Mouse (Mus musculus): ENCODE measurements around the gene Hemk1. TPM values are rescaled to one million over a fixed set of nuclear protein-coding genes. Genes with fewer than 3 reads are reported as not detected.
"Not testable (repeated sequence)": the region's sequence is repeated elsewhere in the genome, so short reads cannot be mapped to it uniquely, and the experiment has no call there.

The Hemk1 gene
- polyA plus RNA-seq, 1 experiment from 2014 or later, result 10.7 TPM

GRCm38 (mm10) chr9:107315791-107316190, 22.4 kb downstream of the Hemk1 start:
- Histone ChIP-seq H3K36me3 (replicated peaks) (no peaks in the 10 kb centered on the region), H3K4me1 (no peaks in the 10 kb centered on the region), H3K4me3 (no peak overlapping the region), H3K27me3 (replicated peaks; ENCODE audit: low read depth, poor library complexity, severe bottlenecking) (no peaks in the 10 kb centered on the region), H3K9me3 (no peaks in the 10 kb centered on the region), H3K27ac (replicated peaks) (no peak overlapping the region)
- no peak for DNase-seq (ENCODE audit: low spot score)
- WGBS, result 89% methylated on average over 2 of the region's 2 CpGs

DNA sequence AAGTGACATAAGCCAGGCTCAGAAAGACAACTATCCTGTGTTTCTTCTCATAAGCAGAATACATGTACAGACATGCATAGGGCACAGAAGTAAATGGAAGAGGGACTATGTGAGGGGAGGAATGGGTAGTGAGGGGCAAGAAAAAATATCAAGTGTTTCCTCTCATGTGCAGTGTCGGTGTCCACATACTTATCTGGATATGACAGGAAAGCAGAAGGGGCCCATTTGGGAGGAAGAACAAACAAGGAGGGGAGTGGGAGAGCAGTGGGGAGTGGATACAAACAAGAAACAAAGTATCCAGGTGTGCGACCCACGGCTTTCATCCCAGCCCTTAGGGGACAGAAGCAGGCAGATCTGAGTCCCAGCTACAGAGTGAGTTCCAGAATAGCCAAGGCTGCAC, 24.2 kb downstream of the Hemk1 start:
- no peak for DNase-seq (ENCODE audit: low spot score)
- Histone ChIP-seq H3K27ac (replicated peaks) (no peak overlapping the region), H3K4me3 (no peak overlapping the region), H3K9me3 (no peaks in the 10 kb centered on the region), H3K27me3 (replicated peaks; ENCODE audit: low read depth, poor library complexity, severe bottlenecking) (no peaks in the 10 kb centered on the region), H3K36me3 (replicated peaks) (no peaks in the 10 kb centered on the region), H3K4me1 (no peaks in the 10 kb centered on the region)
- 82% methylated on average over 3 of the region's 3 CpGs for WGBS

GRCm38 (mm10) chr9:107312811-107313584, 25.2 kb downstream of the Hemk1 start:
- Histone ChIP-seq H3K4me1 (peaks cover 4% of the 10 kb centered on the region; the same call in 1 of the 2 replicates), H3K4me3 (no peak overlapping the region), H3K9me3 (no peaks in the 10 kb centered on the region), H3K27me3 (replicated peaks; ENCODE audit: low read depth, poor library complexity, severe bottlenecking) (no peaks in the 10 kb centered on the region), H3K36me3 (replicated peaks) (no peaks in the 10 kb centered on the region), H3K27ac (replicated peaks) (no peak overlapping the region)
- no peak for DNase-seq (ENCODE audit: low spot score)
- 73% methylated on average over 10 of the region's 10 CpGs for WGBS

- no peaks in the 10 kb centered on the region for H3K36me3 ChIP-seq (replicated peaks)
- H3K27ac ChIP-seq (replicated peaks), result no peak overlapping the region
- peaks cover 21% of the 10 kb centered on the region for H3K4me1 ChIP-seq
- H3K9me3 ChIP-seq, result no peaks in the 10 kb centered on the region
- H3K4me3 ChIP-seq, result no peak overlapping the region
- WGBS, result 80% methylated on average over 5 of the region's 5 CpGs
- DNase-seq (ENCODE audit: low spot score), result no peak
- no peaks in the 10 kb centered on the region for H3K27me3 ChIP-seq (replicated peaks; ENCODE audit: low read depth, poor library complexity, severe bottlenecking)
These were observed 28.6 kb downstream of the Hemk1 start for GRCm38 (mm10) chr9:107309600-107309999.

DNA sequence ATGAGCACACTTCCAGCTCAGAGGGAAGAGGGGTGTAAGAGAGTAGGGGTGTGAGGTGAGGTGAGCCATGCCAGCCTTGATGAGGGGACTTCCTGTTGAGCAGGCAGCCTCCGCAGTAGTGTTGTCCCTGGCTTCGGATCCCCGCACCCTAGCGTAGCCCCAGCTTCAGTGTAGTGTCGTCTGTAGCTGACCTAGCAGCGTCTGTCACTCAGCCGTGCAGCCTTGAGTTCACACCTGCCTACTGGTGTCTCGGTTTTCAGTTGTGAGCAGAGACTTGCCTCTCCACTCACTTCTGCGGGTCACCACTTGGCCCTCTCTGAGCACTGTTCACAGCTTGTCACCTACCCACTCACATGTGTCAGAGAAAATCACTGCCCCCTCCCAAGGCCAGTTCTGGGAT, 29.0 kb downstream of the Hemk1 start:
- Histone ChIP-seq H3K9me3 (no peaks in the 10 kb centered on the region), H3K27me3 (replicated peaks; ENCODE audit: low read depth, poor library complexity, severe bottlenecking) (no peaks in the 10 kb centered on the region), H3K4me1 (peaks cover 21% of the 10 kb centered on the region), H3K4me3 (no peak overlapping the region), H3K36me3 (replicated peaks) (no peaks in the 10 kb centered on the region), H3K27ac (replicated peaks) (no peak overlapping the region)
- no peak for DNase-seq (ENCODE audit: low spot score)
- WGBS, result 79% methylated on average over 9 of the region's 9 CpGs

GRCm38 (mm10) chr9:107308346-107309000, 29.7 kb downstream of the Hemk1 start:
- no peak for DNase-seq (ENCODE audit: low spot score)
- WGBS, result 90% methylated on average over 9 of the region's 9 CpGs
- H3K27me3 ChIP-seq (replicated peaks; ENCODE audit: low read depth, poor library complexity, severe bottlenecking), result no peaks in the 10 kb centered on the region
- H3K4me3 ChIP-seq, result no peak overlapping the region
- no peak overlapping the region for H3K27ac ChIP-seq (replicated peaks)
- H3K9me3 ChIP-seq, result no peaks in the 10 kb centered on the region
- no peaks in the 10 kb centered on the region for H3K36me3 ChIP-seq (replicated peaks)
- H3K4me1 ChIP-seq, result peaks cover 21% of the 10 kb centered on the region

- 0 out of 2 replicates have a peak overlapping the region, but pooled peaks have one; percentile 19 for H3K27ac ChIP-seq (replicated peaks)
- H3K4me1 ChIP-seq, result peaks cover 21% of the 10 kb centered on the region
- no peak overlapping the region for H3K4me3 ChIP-seq
- DNase-seq (ENCODE audit: low spot score), result no peak
- H3K36me3 ChIP-seq (replicated peaks), result no peaks in the 10 kb centered on the region
- no peaks in the 10 kb centered on the region for H3K27me3 ChIP-seq (replicated peaks; ENCODE audit: low read depth, poor library complexity, severe bottlenecking)
- 78% methylated on average over 12 of the region's 12 CpGs for WGBS
- no peaks in the 10 kb centered on the region for H3K9me3 ChIP-seq
These were observed 30.3 kb downstream of the Hemk1 start for GRCm38 (mm10) chr9:107307886-107308285.

DNA sequence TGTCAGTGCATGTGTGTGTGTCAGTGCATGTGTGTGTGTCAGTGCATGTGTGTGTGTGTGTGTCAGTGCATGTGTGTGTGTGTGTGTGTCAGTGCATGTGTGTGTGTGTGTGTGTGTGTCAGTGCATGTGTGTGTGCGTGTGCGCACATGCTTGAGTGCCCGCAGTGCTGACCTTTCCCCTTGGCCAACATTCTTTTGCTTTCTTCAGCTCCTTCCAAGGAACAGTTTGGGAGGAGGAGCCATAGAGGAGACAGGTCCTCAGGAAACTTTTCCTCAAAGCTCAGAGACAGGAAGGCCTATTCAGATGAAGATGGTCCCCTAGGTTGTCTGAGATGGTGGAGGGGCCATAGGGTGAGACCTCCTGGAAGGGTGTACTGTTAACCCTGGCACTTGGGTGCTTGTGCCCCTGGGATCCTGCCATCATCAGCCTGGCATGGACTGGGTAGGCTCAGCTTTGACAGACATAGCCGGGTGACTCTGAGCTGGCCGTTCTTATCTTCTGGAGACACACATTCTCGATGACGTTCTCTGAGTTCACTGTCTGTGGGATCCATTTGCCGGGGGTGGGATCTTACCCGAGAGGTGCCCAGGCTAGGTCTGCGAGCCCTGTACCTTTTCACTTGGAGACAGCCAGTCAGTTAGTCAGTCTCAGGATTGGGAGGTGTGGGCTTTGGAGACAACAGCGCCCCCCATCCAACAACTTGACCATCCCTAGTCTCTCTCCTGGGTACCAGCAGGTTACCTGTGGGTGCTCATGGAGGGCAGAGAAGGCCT, 30.9 kb downstream of the Hemk1 start:
- H3K4me3 ChIP-seq, result no peak overlapping the region
- H3K4me1 ChIP-seq, result peaks cover 21% of the 10 kb centered on the region
- H3K36me3 ChIP-seq (replicated peaks), result no peaks in the 10 kb centered on the region
- H3K9me3 ChIP-seq, result no peaks in the 10 kb centered on the region
- no peak overlapping the region for H3K27ac ChIP-seq (replicated peaks)
- WGBS, result 92% methylated on average over 11 of the region's 11 CpGs
- no peaks in the 10 kb centered on the region for H3K27me3 ChIP-seq (replicated peaks; ENCODE audit: low read depth, poor library complexity, severe bottlenecking)
- DNase-seq (ENCODE audit: low spot score), result no peak

DNA sequence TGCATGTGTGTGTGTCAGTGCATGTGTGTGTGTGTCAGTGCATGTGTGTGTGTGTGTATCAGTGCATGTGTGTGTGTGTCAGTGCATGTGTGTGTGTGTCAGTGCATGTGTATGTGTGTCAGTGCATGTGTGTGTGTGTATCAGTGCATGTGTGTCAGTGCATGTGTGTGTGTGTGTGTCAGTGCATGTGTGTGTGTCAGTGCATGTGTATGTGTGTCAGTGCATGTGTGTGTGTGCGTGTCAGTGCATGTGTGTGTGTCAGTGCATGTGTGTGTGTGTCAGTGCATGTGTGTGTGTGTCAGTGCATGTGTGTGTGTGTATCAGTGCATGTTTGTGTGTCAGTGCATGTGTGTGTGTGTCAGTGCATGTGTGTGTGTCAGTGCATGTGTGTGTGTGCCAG, 31.5 kb downstream of the Hemk1 start:
- H3K27me3 ChIP-seq (replicated peaks; ENCODE audit: low read depth, poor library complexity, severe bottlenecking); H3K9me3 ChIP-seq; H3K36me3 ChIP-seq (replicated peaks); DNase-seq (ENCODE audit: low spot score); H3K4me3 ChIP-seq; H3K27ac ChIP-seq (replicated peaks): not testable (repeated sequence)
- WGBS, result 98% methylated on average over 1 of the region's 1 CpGs
- H3K4me1 ChIP-seq, result peaks cover 21% of the 10 kb centered on the region

DNA sequence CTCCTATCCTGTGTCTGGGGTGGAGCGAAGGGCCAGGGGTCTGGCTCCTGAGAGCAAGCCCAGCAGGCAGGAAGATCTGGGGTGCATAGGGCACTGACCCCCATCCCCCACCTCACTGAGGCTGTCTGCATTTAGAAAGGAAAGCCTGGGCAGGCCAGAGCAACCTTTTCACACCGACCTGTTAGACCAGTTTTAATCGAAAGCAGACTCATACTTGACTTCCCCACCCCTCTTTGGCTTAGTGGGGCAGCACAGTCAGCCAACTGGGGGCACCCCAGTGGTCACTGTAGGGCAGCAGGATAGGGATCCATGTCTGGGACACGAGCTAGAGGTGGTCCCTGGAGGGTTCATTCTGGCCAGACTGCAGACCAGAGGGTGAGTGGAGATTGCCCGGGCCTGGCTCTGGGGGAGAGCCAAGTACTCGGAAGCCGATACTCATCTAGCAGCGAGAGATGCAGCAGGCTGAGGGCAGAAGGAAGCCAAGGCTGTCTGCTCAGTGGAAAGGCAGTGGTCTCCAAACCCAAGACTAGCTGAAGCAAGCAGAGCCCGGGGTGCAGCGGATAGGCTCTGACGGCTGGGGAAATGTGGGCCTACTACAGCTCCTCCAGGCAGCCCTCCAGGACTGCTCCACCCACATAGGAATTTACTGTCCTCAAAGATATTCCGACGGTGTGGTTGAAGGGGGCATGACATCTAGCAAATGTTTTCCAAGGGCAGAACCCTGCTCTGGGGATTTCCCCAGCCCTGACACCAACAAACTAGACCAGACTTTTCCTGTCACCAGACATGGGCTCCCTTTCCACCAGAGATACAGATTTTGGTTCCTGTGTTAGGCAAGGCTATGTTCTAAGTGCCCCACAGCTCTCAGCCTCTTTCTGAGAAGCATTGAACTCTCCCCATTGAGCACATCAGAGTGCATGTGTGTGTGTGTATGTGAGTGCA, 32.3 kb downstream of the Hemk1 start:
- H3K36me3 ChIP-seq (replicated peaks), result peaks cover 13% of the 10 kb centered on the region
- H3K27ac ChIP-seq (replicated peaks), result peak overlapping the region; percentile 49
- H3K27me3 ChIP-seq (replicated peaks; ENCODE audit: low read depth, poor library complexity, severe bottlenecking), result no peaks in the 10 kb centered on the region
- DNase-seq (ENCODE audit: low spot score), result peak; percentile 23
- H3K9me3 ChIP-seq, result no peaks in the 10 kb centered on the region
- WGBS, result 54% methylated on average over 13 of the region's 13 CpGs
- peaks cover 21% of the 10 kb centered on the region for H3K4me1 ChIP-seq
- H3K4me3 ChIP-seq, result no peak overlapping the region

DNA sequence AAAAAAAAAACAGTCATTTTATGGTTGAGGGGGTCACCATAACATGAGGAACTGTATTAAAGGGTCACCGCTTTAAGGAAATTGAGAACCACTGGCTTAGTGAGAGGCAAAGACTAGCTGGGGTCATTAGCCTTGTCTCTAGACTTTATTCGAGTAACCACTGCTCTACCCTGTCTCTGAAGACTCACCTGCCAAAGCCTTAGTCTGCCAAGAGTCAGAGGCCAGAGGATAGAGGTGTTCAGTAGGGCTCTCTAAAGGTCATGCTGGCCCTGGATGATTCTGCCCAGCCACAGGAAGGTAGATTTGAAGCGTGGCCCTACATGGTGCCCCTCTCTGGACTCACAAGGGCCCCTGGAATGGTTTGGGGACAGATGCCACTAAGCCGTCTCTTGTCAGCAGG, 33.1 kb downstream of the Hemk1 start:
- no peaks in the 10 kb centered on the region for H3K27me3 ChIP-seq (replicated peaks; ENCODE audit: low read depth, poor library complexity, severe bottlenecking)
- H3K4me1 ChIP-seq, result peaks cover 21% of the 10 kb centered on the region
- WGBS, result 76% methylated on average over 4 of the region's 4 CpGs
- no peak for DNase-seq (ENCODE audit: low spot score)
- peaks cover 21% of the 10 kb centered on the region for H3K36me3 ChIP-seq (replicated peaks)
- H3K9me3 ChIP-seq, result no peaks in the 10 kb centered on the region
- peak overlapping the region; percentile 49 for H3K27ac ChIP-seq (replicated peaks)
- H3K4me3 ChIP-seq, result no peak overlapping the region

- no peak overlapping the region for H3K27ac ChIP-seq (replicated peaks)
- H3K4me3 ChIP-seq, result no peak overlapping the region
- H3K27me3 ChIP-seq (replicated peaks; ENCODE audit: low read depth, poor library complexity, severe bottlenecking), result no peaks in the 10 kb centered on the region
- peaks cover 21% of the 10 kb centered on the region for H3K4me1 ChIP-seq
- DNase-seq (ENCODE audit: low spot score), result no peak
- no peaks in the 10 kb centered on the region for H3K9me3 ChIP-seq
- WGBS, result 96% methylated on average over 3 of the region's 3 CpGs
- peaks cover 21% of the 10 kb centered on the region for H3K36me3 ChIP-seq (replicated peaks)
These were observed 33.8 kb downstream of the Hemk1 start for GRCm38 (mm10) chr9:107304383-107304782.

All from embryonic facial prominence, embryonic 10.5 days (tissue).